Mouse (Mus musculus) brain, embryonic 18.5 days (tissue): ENCODE measurements around the gene Boc.

Experiments used
- DNase-seq: peaks from one replicate; pipeline ENCODE4 v3.0.0-alpha.2; 2012; ENCODE audit warnings: low read depth, low spot score

Gene Boc

GRCm38 (mm10) chr16:44553861-44554260, 4.8 kb downstream of the Boc start:
- DNase-seq: no peak

DNA sequence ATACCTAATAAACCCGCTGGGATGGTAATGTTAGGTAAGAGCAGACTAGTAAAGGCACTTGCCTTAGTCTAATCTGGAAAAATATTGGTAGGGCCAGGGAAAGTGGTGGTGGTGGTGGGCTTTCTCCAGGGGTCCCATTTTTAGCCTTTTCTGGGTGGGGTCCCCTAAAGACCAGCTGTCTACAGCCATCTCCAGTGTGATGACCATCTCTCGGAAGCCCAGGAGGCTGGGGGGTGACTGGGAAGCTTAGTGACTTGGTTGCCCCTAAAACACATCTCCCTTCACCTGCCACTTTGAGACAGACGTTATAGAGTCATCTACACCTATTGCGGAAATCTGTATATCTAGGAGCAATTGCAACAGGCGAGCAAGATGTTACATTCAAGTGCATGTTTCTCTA, 6.0 kb downstream of the Boc start:
- no peak for DNase-seq

- DNase-seq: no peak
These were observed 6.7 kb downstream of the Boc start for GRCm38 (mm10) chr16:44552036-44552435.

GRCm38 (mm10) chr16:44551491-44551890, 7.2 kb downstream of the Boc start:
- DNase-seq: no peak

- no peak for DNase-seq
These were observed 7.9 kb downstream of the Boc start for GRCm38 (mm10) chr16:44550843-44551242.

DNA sequence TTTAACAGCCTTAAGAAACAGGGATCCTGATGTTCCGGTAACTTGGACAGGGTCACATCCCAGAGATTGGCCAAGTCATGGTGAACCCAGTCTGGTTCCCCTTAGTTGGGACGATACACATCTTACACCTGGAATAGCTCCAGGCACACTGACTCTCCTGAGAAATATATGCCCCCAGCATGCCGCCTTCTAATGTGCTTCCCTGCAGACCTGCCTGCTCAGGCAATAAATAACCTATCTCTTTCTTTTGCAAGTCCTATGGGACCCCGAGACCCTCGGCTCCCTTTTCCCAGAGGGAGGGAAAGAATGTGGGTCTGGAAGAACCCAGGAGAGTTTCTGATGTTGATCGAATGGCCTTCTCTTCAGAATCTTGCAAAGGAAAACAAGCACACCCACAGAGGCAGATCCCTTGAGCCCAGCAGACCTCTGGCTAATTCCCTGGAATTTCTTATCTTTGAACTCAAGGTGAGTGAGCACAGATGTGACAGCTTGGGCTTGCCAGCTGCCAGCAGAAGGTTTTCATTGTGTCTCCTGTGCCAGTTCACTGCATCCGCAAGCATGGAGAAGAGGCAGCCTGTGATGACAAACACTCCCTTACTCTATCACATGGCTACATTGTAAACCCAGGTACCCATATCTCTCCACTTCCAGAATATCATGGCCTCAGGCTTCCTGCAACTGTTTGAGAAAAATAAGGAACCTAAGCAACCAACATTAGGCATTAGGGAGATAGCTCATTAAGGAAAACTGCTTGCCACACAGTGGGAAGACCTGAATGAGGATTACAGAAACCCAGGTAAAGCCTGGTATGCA, 8.6 kb downstream of the Boc start:
- DNase-seq: no peak

DNA sequence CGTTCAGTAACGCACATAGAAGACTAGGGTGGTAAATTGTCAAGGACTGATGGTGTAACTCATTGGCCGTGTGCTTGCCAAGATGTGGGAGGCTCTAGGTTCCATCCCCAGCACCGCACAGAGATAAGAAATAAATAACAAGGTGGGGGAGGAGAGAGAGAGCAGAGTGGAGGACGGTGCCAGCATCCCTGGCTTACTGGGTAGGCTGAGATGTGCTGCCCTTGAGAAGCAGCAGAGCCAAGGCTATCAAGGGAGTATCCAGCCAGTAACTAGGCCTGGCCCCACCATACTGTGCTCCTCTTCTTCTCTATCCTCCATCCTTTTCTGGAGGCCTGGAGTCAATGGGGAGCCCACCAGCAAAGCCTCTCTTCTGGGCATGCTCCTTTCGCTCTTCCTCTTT, 9.3 kb downstream of the Boc start:
- no peak for DNase-seq

GRCm38 (mm10) chr16:44547976-44548375, 10.7 kb downstream of the Boc start:
- no peak for DNase-seq

DNA sequence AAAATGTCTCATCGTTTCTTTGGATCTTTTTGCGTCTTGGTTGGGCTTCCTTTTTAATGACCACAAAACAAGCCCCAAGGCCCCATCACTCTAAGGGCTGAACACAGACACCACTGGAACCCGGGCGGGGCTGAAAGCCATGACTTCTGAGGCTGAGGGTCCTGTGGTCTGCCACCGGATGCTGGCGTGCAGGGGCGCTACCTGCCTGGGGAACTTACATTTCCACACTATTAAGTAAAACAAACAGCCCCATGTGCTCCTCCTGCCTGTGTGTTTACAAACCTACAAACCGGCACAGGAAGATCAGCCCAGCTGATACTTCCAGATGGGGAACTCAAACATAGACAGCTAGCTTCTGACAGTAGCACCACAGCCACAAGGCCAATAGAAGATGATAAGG, 11.9 kb downstream of the Boc start:
- DNase-seq: no peak

GRCm38 (mm10) chr16:44545939-44546338, 12.8 kb downstream of the Boc start:
- no peak for DNase-seq

DNA sequence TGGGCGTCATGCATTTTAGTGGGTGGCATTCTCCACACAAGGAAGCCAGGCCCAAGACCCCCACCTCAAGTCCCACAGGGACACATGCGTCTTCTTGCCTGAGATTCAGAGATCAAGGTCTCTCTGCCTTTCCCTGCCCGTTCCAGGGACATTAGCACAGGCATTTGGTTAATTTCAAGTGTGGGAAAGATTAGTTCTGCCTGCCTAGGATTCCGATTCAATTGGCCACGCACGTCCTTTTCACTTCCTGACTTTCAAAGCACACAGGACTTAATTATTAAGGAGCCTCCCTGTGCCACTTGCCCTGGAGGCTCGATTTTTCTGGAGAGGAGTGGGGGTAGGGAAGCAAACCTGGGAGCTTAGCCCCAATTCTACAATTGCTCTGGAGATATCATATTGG, 13.5 kb downstream of the Boc start:
- no peak for DNase-seq

DNA sequence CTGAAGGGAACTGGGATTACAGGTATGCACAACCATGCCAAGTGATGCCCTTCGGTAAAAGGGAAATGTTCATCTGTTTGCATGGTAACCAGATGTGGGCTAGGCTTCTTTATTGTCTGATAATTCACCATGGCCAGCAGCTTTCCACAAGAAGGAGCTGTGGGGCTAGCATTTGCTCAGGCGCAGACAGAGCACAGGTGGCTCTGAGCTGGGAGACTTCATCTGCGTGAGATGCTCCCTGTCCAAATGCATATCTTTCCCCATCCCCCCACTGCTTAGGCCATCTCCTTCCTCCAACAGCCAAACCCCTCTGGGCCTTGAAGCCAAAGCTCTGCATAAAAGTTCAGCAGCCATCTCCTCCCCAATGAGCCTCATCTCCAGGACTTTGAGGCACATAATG, 15.6 kb downstream of the Boc start:
- no peak for DNase-seq

DNA sequence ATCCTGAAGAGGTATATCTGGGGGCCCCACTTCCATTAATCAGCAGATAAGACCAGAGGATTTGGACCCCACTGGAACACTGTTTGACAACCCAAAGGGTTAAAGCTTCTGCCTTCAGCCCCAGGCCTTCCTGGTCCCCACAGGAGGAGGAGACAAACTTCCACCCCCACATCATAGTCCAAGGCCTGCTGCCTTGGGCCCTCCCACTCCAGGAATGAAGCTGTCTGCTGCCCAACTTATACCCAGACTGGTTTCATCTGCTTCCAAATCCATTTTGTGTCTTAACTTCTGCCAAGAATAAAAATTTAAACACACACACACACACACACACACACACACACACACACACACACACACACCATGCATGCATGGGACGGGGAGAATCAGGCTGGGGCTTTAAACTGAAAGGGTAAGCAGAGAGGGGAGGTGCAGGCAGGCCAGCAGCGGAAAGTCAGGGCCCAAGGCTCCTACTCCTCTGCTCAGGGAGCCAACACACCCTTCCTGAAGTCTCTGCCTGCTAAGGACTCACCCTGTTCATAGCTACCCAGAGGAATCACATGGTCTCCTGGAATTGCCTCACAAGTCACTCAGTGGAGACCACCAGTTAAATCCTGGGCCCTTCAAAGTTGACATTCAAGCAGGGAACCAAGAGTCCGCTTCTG, 16.5 kb downstream of the Boc start:
- no peak for DNase-seq

- no peak for DNase-seq
These were observed 19.1 kb downstream of the Boc start for GRCm38 (mm10) chr16:44539611-44540010.

GRCm38 (mm10) chr16:44538401-44539395, 20.0 kb downstream of the Boc start:
- DNase-seq: no peak

DNA sequence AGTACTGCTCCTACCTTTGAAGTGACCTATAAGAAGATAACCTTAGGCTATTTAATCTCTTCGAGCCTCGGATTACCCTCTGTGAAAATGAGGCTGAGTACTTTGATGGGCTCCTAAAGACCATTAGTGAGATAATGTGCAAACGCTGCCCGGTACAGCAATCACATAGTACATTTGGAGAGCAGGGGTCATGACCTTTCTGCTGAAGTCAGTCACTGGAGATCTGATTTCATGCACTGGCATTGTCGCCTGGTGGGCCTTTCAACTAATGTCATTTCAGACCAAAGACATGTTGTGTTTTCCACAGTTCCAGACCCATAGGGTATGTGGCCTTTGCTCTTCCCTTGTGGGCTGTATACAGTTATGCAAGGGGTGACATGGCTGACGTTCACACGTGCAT, 24.6 kb downstream of the Boc start:
- DNase-seq: no peak

- no peak for DNase-seq
These were observed 25.2 kb downstream of the Boc start for GRCm38 (mm10) chr16:44533522-44533921.

- no peak for DNase-seq
These were observed 25.8 kb downstream of the Boc start for GRCm38 (mm10) chr16:44532851-44533250.

- DNase-seq: no peak
These were observed 27.4 kb downstream of the Boc start for GRCm38 (mm10) chr16:44531239-44531797.

DNA sequence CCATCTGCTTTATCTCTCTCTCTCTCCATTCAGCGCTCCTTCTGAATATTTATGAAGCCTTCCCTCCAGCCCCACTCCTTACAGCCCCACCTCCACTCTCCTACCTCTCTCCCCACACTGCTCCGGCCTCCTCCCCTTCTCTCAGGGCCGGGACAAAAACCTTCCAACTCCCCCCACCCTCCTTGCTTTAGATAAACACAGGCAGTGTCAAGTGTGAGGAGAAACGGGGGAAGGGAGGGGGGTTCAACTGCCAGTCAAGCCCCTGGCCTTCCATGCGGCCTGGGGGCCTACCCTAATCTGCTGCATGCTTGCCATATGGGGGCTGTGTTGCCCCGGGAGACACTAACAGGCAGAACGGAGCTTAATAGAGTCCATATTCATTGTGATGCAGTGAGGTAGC, 27.9 kb downstream of the Boc start:
- DNase-seq: peak; percentile 73

DNA sequence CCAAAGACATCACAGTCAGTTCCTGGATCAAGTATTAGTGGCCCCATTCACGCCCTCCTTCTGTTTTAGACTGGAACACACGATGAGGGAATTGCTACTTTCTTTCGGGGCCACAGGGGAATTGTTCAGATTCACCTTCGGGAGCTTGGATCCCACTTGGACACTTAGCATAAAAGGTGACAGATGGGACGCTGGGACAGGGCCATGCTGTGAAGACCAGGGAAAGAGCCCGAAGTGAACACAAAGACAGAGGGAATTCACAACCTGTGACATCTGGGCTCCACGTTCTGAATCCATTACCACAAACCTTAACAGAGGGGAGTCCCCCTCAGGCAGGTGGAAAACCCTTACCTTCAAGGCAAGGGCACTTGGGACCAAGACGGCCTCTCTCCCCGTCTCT, 28.5 kb downstream of the Boc start:
- no peak for DNase-seq

DNA sequence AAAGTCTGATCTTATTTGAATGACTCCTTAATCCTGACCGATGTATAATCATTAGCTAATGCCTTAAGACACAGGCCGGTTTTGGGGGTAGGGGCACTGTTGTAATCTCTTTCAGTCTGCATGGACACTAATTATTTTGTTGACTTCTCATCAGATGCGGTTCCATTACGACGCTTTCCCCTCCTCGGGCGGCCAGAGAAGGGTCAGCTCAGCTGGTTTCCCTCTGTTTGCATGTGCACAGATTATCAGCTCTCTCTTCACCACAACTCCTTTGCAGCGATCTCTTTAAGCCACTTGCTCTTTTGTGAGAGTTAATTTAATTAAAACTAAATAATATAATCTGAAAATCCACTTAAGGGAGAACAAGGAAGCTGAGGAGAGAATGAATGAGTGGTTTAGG, 29.0 kb downstream of the Boc start:
- DNase-seq: no peak
